Mouse (Mus musculus) right cerebral cortex, postnatal 14 days (tissue): ENCODE results near the gene Smgc.
"Not testable (repeated sequence)": the region's sequence is repeated elsewhere in the genome, so short reads cannot be mapped to it uniquely, and the experiment has no call there.

Source experiments
- DNase-seq: peaks from one replicate; pipeline ENCODE4 v3.0.0; 2022

Gene Smgc

DNA sequence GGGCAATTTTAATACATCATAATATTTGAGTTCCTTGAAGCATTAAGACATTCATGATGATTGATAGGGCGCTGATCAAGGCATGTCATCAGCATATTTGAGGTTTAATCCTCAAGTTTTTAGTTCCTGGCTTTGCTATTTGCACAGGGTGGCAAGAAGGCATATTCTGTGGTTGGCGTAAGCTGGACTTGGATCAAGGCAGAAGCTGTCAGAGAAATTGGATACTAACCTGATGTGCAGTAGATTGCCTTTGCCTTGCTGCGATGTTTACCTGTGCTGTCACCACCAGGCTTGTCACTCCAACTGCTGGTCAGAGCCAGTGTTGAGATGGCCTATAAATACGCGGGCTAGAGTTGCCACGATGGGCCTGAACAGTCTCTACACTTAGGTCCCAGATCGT is at the start of gene Smgc:
TSS of gene Smgc (plus strand) at position 301 of the 400 bp plus-strand sequence.
- no peak for DNase-seq

- no peak for DNase-seq
Measured at GRCm38 (mm10) chr15:91788338-91788737, 49.7 kb upstream of the Smgc start.

DNA sequence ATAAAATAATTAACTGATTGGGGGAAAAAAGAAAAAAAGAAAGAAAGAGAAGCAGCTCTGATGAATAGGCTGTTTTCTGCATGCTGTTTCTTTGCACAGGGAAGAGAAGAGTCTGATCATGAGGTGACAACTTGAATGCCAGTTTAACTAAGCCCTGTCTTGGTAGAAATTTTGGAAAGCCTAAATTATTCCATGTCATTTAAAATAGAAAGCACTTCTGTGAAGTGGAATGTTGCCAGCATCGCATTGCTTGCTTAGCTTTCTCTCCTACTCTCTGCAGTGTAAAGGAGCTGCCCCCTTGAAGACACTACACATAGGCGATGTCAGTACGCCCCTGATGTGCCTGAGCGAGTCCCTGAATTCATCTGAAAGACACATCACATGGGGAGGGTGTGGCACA is 31.6 kb upstream of the Smgc start:
- peak; percentile 19 for DNase-seq

- no peak for DNase-seq
Measured at GRCm38 (mm10) chr15:91835319-91835718, 2.7 kb upstream of the Smgc start.

DNA sequence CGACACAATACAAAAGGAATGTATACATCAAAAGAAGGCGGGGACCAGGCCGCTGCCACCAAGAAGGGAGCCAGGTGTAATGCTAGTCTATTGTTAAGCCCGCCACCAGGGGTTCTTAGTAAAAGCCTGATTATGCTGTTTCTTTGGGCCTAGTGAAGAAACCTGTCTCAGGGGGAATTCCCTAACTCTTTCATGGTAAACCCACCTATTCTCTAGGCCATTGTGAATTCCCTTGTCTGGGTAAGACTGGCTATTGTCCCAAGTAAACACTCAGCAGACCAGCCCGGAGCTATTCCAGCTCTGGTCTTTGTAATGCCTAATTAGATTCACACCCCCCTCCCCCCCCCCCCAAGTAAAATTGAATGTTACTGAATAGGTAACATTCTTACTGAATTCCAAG is 26.1 kb downstream of the Smgc start:
- not testable (repeated sequence) for DNase-seq

- peak; percentile 55 for DNase-seq
Measured at GRCm38 (mm10) chr15:91900245-91900644, 62.2 kb downstream of the Smgc start.

- peak; percentile 18 for DNase-seq
Measured at GRCm38 (mm10) chr15:91907046-91907445, 69.0 kb downstream of the Smgc start.
